Mouse (Mus musculus): Measurements from ENCODE around the gene Pde5a. TPM values are rescaled to one million over a fixed set of nuclear protein-coding genes. Genes with fewer than 3 reads are reported as not detected.

Pde5a gene
- polyA plus RNA-seq, 1 experiment: 2.9 TPM

DNA sequence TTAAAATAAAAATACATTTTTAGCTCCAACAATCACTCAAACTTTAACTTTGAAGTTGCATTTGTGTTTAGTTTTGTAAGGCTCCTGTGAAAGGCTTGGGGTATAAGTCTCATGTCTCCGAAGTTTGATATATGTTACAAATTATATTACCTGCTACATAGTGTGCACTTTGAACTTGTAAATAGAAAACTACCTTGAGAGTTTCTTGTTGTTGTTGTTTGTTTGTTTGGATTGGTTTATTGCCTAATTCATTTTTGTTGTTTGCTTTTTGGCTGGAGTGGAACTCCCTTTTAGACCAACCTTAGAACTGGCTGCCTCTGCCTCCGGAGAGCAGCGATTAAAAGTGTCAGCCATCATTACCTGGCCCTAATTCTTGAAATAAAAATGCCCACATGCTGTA is 166.0 kb downstream of the Pde5a start, which contains the start of gene Fabp2:
Fabp2 (plus strand) TSS at position 301 of the 400 bp plus-strand sequence.
- H3ac ChIP-seq (ENCODE audit: control insufficient read depth, insufficient read length, low read depth): no peak within 1 kb of the TSS
- no peaks in the 10 kb centered on the region for H3K79me2 ChIP-seq (ENCODE audit: control insufficient read depth, insufficient read depth)
- H3K36me3 ChIP-seq (ENCODE audit: control insufficient read depth, insufficient read depth): no peaks in the 10 kb centered on the region
- TF ChIP-seq USF1 (IDR thresholded peaks at IDR 0.05; ENCODE audit: low read depth) (no peak), FOSL1 (IDR thresholded peaks at IDR 0.05; ENCODE audit: insufficient read depth, low read length, poor library complexity, severe bottlenecking) (no peak), MAX (IDR thresholded peaks at IDR 0.05) (no peak), CTCF (IDR thresholded peaks at IDR 0.05; ENCODE audit: control insufficient read depth, insufficient read depth, insufficient read length) (no peak), CEBPB (IDR thresholded peaks at IDR 0.05; ENCODE audit: low read depth) (no peak), MYOG (IDR thresholded peaks at IDR 0.05; ENCODE audit: control insufficient read depth, extremely low read depth, insufficient read length) (no peak), MYOD1 (IDR thresholded peaks at IDR 0.05; ENCODE audit: control insufficient read depth, insufficient read length, low read depth) (no peak)
- no peaks in the 10 kb centered on the region for H3K27me3 ChIP-seq (ENCODE audit: control insufficient read depth, insufficient read depth, insufficient read length)
- no peak within 1 kb of the TSS for H3K4me3 ChIP-seq (ENCODE audit: insufficient read depth, poor library complexity, severe bottlenecking)
- H3K79me3 ChIP-seq (ENCODE audit: low read depth): no peaks in the 10 kb centered on the region

DNA sequence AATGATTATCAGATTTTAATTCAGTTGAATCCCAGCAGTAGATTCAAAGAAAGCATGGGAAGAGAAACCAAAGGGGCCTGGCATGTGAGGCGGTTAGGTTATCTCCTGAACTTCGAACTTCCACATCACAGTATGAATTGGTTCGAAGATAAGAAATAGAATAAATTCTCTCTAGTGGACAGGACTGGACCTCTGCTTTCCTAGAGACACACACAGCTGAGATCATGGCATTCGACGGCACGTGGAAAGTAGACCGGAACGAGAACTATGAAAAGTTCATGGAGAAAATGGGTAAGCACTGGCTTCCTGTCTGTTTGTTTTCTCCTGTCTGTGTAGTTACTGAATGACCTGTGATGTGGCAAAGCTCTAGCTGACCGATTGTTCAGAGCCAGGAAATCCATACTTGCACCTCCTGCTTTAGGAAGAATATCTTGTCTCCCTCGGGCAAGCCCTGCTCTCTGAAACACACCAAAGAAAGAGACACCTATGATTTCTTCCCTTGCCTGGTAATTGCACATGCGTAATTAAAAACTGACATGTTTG is 166.5 kb downstream of the Pde5a start:
- Histone ChIP-seq H3K27me3 (ENCODE audit: control insufficient read depth, insufficient read depth, insufficient read length) (no peaks in the 10 kb centered on the region), H3ac (ENCODE audit: control insufficient read depth, insufficient read length, low read depth) (no peak overlapping the region), H3K4me3 (ENCODE audit: insufficient read depth, poor library complexity, severe bottlenecking) (no peak overlapping the region), H3K36me3 (ENCODE audit: control insufficient read depth, insufficient read depth) (no peaks in the 10 kb centered on the region), H3K79me2 (ENCODE audit: control insufficient read depth, insufficient read depth) (no peaks in the 10 kb centered on the region), H3K79me3 (ENCODE audit: low read depth) (no peaks in the 10 kb centered on the region)
- TF ChIP-seq FOSL1 (IDR thresholded peaks at IDR 0.05; ENCODE audit: insufficient read depth, low read length, poor library complexity, severe bottlenecking) (no peak), CTCF (IDR thresholded peaks at IDR 0.05; ENCODE audit: control insufficient read depth, insufficient read depth, insufficient read length) (no peak), MAX (IDR thresholded peaks at IDR 0.05) (no peak), MYOD1 (IDR thresholded peaks at IDR 0.05; ENCODE audit: control insufficient read depth, insufficient read length, low read depth) (no peak), CEBPB (IDR thresholded peaks at IDR 0.05; ENCODE audit: low read depth) (no peak), MYOG (IDR thresholded peaks at IDR 0.05; ENCODE audit: control insufficient read depth, extremely low read depth, insufficient read length) (no peak), USF1 (IDR thresholded peaks at IDR 0.05; ENCODE audit: low read depth) (no peak)

DNA sequence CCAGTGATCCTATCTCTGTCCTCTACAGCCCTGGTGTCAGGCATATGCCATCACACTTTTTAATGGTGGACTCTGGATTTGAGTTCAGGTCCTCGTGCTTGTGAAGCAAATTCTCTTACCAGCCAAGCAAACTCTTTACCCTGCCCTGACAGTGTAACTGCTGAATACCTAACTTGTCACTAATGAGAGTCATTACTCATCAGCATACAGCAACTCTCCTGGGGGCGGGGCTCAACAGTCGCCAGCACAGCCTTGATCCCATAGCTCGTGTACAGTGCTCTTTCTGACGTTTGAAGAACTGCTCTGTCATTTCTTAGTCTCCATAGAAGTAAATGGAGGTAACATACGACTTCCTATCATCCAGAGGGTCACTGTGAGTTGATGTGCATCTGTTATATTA is 169.5 kb downstream of the Pde5a start:
- Histone ChIP-seq H3ac (ENCODE audit: control insufficient read depth, insufficient read length, low read depth) (no peak overlapping the region), H3K27me3 (ENCODE audit: control insufficient read depth, insufficient read depth, insufficient read length) (no peaks in the 10 kb centered on the region), H3K79me3 (ENCODE audit: low read depth) (no peaks in the 10 kb centered on the region), H3K79me2 (ENCODE audit: control insufficient read depth, insufficient read depth) (no peaks in the 10 kb centered on the region), H3K4me3 (ENCODE audit: insufficient read depth, poor library complexity, severe bottlenecking) (no peak overlapping the region), H3K36me3 (ENCODE audit: control insufficient read depth, insufficient read depth) (no peaks in the 10 kb centered on the region)
- no peak for TF ChIP-seq USF1 (IDR thresholded peaks at IDR 0.05; ENCODE audit: low read depth)
- no peak for TF ChIP-seq MAX (IDR thresholded peaks at IDR 0.05)
- TF ChIP-seq MYOD1 (IDR thresholded peaks at IDR 0.05; ENCODE audit: control insufficient read depth, insufficient read length, low read depth): no peak
- no peak for TF ChIP-seq FOSL1 (IDR thresholded peaks at IDR 0.05; ENCODE audit: insufficient read depth, low read length, poor library complexity, severe bottlenecking)
- TF ChIP-seq MYOG (IDR thresholded peaks at IDR 0.05; ENCODE audit: control insufficient read depth, extremely low read depth, insufficient read length): no peak
- TF ChIP-seq CEBPB (IDR thresholded peaks at IDR 0.05; ENCODE audit: low read depth): no peak

DNA sequence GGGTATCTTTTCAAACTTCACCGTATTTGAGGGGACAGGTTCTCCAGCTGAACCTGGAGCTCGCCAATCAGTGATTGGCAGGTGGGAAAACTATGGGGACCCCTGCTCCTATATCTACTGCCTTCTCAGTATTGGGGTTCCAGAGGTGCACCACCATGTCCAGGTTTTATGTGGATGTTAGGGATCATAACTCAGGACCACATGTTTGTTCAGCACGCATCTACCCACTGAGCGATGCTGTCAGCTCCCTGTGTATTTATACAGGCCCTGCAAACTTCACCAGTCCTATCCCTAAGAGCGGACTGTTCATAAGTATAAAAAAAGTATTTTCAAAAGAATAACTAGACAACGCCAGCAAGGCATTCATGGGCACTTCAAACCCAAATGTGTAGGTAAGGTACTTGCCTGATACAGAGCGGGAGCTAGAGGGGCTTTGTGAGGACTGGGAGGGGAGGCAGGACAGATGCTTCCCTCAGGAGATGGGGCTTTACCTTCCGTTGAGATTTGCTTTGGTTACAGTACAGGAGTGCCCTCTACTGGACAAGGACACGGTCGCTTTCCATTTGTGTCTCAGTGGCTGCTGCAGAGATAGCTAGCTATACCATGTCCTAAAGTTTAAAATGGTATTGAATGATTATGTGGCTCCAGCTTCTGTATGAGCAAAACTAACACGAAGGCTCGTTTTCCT is 175.1 kb downstream of the Pde5a start:
- TF ChIP-seq CTCF (IDR thresholded peaks at IDR 0.05; ENCODE audit: control insufficient read depth, insufficient read depth, insufficient read length) (peak; percentile 40), USF1 (IDR thresholded peaks at IDR 0.05; ENCODE audit: low read depth) (no peak)
- H3ac ChIP-seq (ENCODE audit: control insufficient read depth, insufficient read length, low read depth): no peak overlapping the region
- no peaks in the 10 kb centered on the region for H3K36me3 ChIP-seq (ENCODE audit: control insufficient read depth, insufficient read depth)
- H3K79me3 ChIP-seq (ENCODE audit: low read depth): no peaks in the 10 kb centered on the region
- H3K27me3 ChIP-seq (ENCODE audit: control insufficient read depth, insufficient read depth, insufficient read length): no peaks in the 10 kb centered on the region
- H3K4me3 ChIP-seq (ENCODE audit: insufficient read depth, poor library complexity, severe bottlenecking): no peak overlapping the region
- H3K79me2 ChIP-seq (ENCODE audit: control insufficient read depth, insufficient read depth): no peaks in the 10 kb centered on the region

DNA sequence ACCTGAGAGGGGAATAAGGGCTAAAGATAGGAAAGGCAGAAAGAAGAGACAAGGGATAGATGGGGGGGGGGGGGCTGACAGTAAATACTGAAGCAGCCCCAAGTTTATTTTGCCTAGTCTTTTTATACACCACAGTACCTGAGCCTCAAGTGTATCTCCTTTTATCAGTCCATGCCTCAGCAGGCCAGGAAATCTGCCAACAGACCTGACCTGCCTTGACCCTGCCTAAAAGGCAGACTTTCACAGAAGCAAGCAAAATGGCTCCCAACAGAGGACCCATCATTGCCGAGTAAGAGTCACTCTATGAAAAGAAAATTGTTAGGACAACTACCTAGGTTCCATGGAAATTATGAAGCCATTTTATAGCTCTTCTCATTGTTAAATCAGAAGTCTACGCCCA is 179.1 kb downstream of the Pde5a start:
- no peaks in the 10 kb centered on the region for H3K36me3 ChIP-seq (ENCODE audit: control insufficient read depth, insufficient read depth)
- H3K79me2 ChIP-seq (ENCODE audit: control insufficient read depth, insufficient read depth): no peaks in the 10 kb centered on the region
- H3K79me3 ChIP-seq (ENCODE audit: low read depth): no peaks in the 10 kb centered on the region
- no peak overlapping the region for H3ac ChIP-seq (ENCODE audit: control insufficient read depth, insufficient read length, low read depth)
- no peak for TF ChIP-seq CEBPB (IDR thresholded peaks at IDR 0.05; ENCODE audit: low read depth)
- no peak for TF ChIP-seq MYOD1 (IDR thresholded peaks at IDR 0.05; ENCODE audit: control insufficient read depth, insufficient read length, low read depth)
- TF ChIP-seq FOSL1 (IDR thresholded peaks at IDR 0.05; ENCODE audit: insufficient read depth, low read length, poor library complexity, severe bottlenecking): no peak
- no peak for TF ChIP-seq USF1 (IDR thresholded peaks at IDR 0.05; ENCODE audit: low read depth)
- TF ChIP-seq MYOG (IDR thresholded peaks at IDR 0.05; ENCODE audit: control insufficient read depth, extremely low read depth, insufficient read length): no peak
- TF ChIP-seq MAX (IDR thresholded peaks at IDR 0.05): no peak
- TF ChIP-seq CTCF (IDR thresholded peaks at IDR 0.05; ENCODE audit: control insufficient read depth, insufficient read depth, insufficient read length): no peak
- H3K27me3 ChIP-seq (ENCODE audit: control insufficient read depth, insufficient read depth, insufficient read length): no peaks in the 10 kb centered on the region
- H3K4me3 ChIP-seq (ENCODE audit: insufficient read depth, poor library complexity, severe bottlenecking): no peak overlapping the region

Other genes with a start within 250 kb of the Pde5a start
- 12.4 TPM for gene Fnbp1l, start 109.2 kb upstream of the Pde5a start, polyA plus RNA-seq (2012; fragmentation: generic; extraction: Trizol)
- gene Fabp2, start 166.1 kb downstream of the Pde5a start, polyA plus RNA-seq (2012; fragmentation: generic; extraction: Trizol): not detected
- not detected for gene Gm10959, start 190.4 kb downstream of the Pde5a start, polyA plus RNA-seq (2012; fragmentation: generic; extraction: Trizol)
- gene 1810037I17Rik, start 195.3 kb downstream of the Pde5a start, polyA plus RNA-seq (2012; fragmentation: generic; extraction: Trizol): 64.2 TPM

Measured in C2C12 (cell line).